17 mouse cellular contexts compared by ENCODE assay signal in genomic region chr2:153338361-153339350, GRCm38 (mm10). TPM values are rescaled to one million over a fixed set of nuclear protein-coding genes. Genes with fewer than 3 reads are reported as not detected.
DNase-seq lines count a peak whose midpoint lies in the region; ATAC-seq and TF ChIP-seq lines count a peak whose summit lies in the region.
"Had no signal": no experiment of that assay in that cellular context is flagged by ENCODE, and none has a peak within 500 bp of the region (broad histone marks: within the 10 kb centered on the region; RNA-seq: fewer than 3 reads in every experiment).

No protein-coding gene starts in this region.

- peak; percentile 55; the same call in 1 of the 2 replicates for ATAC-seq in liver, postnatal 0 days
- ATAC-seq in liver, embryonic 12.5 days, result no peak
- ATAC-seq in stomach, postnatal 0 days (ENCODE audit: low FRiP score, low TSS enrichment), result peak; percentile 36; the same call in 1 of the 2 replicates
- ATAC-seq in forebrain, embryonic 12.5 days (ENCODE audit: low FRiP score), result no peak
- ATAC-seq: forebrain, postnatal 0 days; hindbrain, postnatal 0 days had no signal

- TF ChIP-seq CTCF in liver, postnatal 0 days (IDR thresholded peaks at IDR 0.05; ENCODE audit: low read depth), result no peak
- no peak for TF ChIP-seq CTCF in stomach, postnatal 0 days (IDR thresholded peaks at IDR 0.05; ENCODE audit: low read depth)

- H3K27me3 ChIP-seq in liver, postnatal 0 days (ENCODE audit: insufficient read depth, low read length), result no peaks in the 10 kb centered on the region
- H3K27me3 ChIP-seq in liver, embryonic 12.5 days (replicated peaks), result no peaks in the 10 kb centered on the region
- H3K27me3 ChIP-seq in stomach, postnatal 0 days (ENCODE audit: control insufficient read depth, insufficient read depth, low read length), result no peaks in the 10 kb centered on the region
- no peaks in the 10 kb centered on the region for H3K27me3 ChIP-seq in forebrain, embryonic 12.5 days
- H3K27me3 ChIP-seq: embryonic facial prominence, embryonic 13.5 days; lung, embryonic 15.5 days; midbrain, embryonic 12.5 days; neural tube, embryonic 12.5 days had no signal

- peaks cover 26% of the 10 kb centered on the region for H3K4me1 ChIP-seq in liver, postnatal 0 days (ENCODE audit: insufficient read depth)
- H3K4me1 ChIP-seq in liver, embryonic 12.5 days, result peaks cover 43% of the 10 kb centered on the region
- 0 out of 2 replicates have a peak, but pooled peaks cover 2% of the 10 kb centered on the region for H3K4me1 ChIP-seq in stomach, postnatal 0 days (replicated peaks; ENCODE audit: control insufficient read depth, insufficient read depth)
- no peaks in the 10 kb centered on the region for H3K4me1 ChIP-seq in forebrain, embryonic 12.5 days
- H3K4me1 ChIP-seq: midbrain, embryonic 12.5 days; neural tube, embryonic 12.5 days had no signal

- no peak for DNase-seq in liver, postnatal 0 days
- peak; percentile 70 for DNase-seq in Muller cell, postnatal 12 days (ENCODE audit: inconsistent ontology term)
- DNase-seq in fat pad, adult 2 months (ENCODE audit: extremely low read depth, low read depth, low spot score), result peak; percentile 30
- DNase-seq in stomach, postnatal 0 days (ENCODE audit: low spot score), result no peak
- DNase-seq in spleen, postnatal 4 days (ENCODE audit: low spot score in 2 of 2), result no peak
- DNase-seq: forebrain, postnatal 0 days; heart, adult 18-20 months; heart, postnatal 14 days; left cerebral cortex, postnatal 4 days; retina, postnatal 1 day had no signal

- no peak overlapping the region for H3K4me2 ChIP-seq in liver, postnatal 0 days (ENCODE audit: low read depth, low read length)
- no peak overlapping the region for H3K4me2 ChIP-seq in liver, embryonic 12.5 days
- H3K4me2 ChIP-seq in stomach, postnatal 0 days (replicated peaks; ENCODE audit: low read depth), result no peak overlapping the region
- H3K4me2 ChIP-seq in forebrain, embryonic 12.5 days, result no peak overlapping the region
- H3K4me2 ChIP-seq: embryonic facial prominence, embryonic 13.5 days; lung, embryonic 15.5 days; midbrain, embryonic 12.5 days; neural tube, embryonic 12.5 days had no signal

- H3K4me3 ChIP-seq in liver, postnatal 0 days (ENCODE audit: low read depth, low read length), result no peak overlapping the region
- H3K4me3 ChIP-seq in liver, embryonic 12.5 days, result no peak overlapping the region
- H3K4me3 ChIP-seq in stomach, postnatal 0 days (ENCODE audit: low read depth, low read length), result no peak overlapping the region
- no peak overlapping the region for H3K4me3 ChIP-seq in forebrain, embryonic 12.5 days (replicated peaks)
- H3K4me3 ChIP-seq: embryonic facial prominence, embryonic 13.5 days; lung, embryonic 15.5 days; midbrain, embryonic 12.5 days; neural tube, embryonic 12.5 days had no signal

- H3K9ac ChIP-seq in liver, postnatal 0 days (replicated peaks), result no peak overlapping the region
- H3K9ac ChIP-seq in liver, embryonic 12.5 days, result no peak overlapping the region
- H3K9ac ChIP-seq in stomach, postnatal 0 days (ENCODE audit: low read length), result no peak overlapping the region
- no peak overlapping the region for H3K9ac ChIP-seq in forebrain, embryonic 12.5 days
- H3K9ac ChIP-seq: embryonic facial prominence, embryonic 13.5 days; forebrain, postnatal 0 days; lung, embryonic 15.5 days; midbrain, embryonic 12.5 days; neural tube, embryonic 12.5 days had no signal

- H3K36me3 ChIP-seq in liver, postnatal 0 days (replicated peaks; ENCODE audit: insufficient read depth, low read length), result no peaks in the 10 kb centered on the region
- H3K36me3 ChIP-seq in liver, embryonic 12.5 days, result 0 out of 2 replicates have a peak, but pooled peaks cover 7% of the 10 kb centered on the region
- H3K36me3 ChIP-seq in stomach, postnatal 0 days (ENCODE audit: control insufficient read depth, insufficient read depth, low read length), result no peaks in the 10 kb centered on the region
- no peaks in the 10 kb centered on the region; the same call in 1 of the 2 replicates for H3K36me3 ChIP-seq in forebrain, embryonic 12.5 days (replicated peaks)
- H3K36me3 ChIP-seq: midbrain, embryonic 12.5 days; neural tube, embryonic 12.5 days had no signal

- WGBS in liver, postnatal 0 days (ENCODE audit: insufficient replicate concordance), result 74% methylated on average over 9 of the region's 9 CpGs
- WGBS in liver, embryonic 12.5 days (ENCODE audit: insufficient replicate concordance), result 75% methylated on average over 9 of the region's 9 CpGs
- WGBS in stomach, postnatal 0 days, result 77% methylated on average over 9 of the region's 9 CpGs
- 90% methylated on average over 9 of the region's 9 CpGs for WGBS in forebrain, embryonic 12.5 days

- TF ChIP-seq EP300 in liver, postnatal 0 days (IDR thresholded peaks at IDR 0.05; ENCODE audit: low read depth), result no peak
- no peak for TF ChIP-seq EP300 in stomach, postnatal 0 days (optimal IDR thresholded peaks at IDR 0.05)

- H3K27ac ChIP-seq in liver, postnatal 0 days (ENCODE audit: low read depth), result no peak overlapping the region
- no peak overlapping the region for H3K27ac ChIP-seq in liver, embryonic 12.5 days
- H3K27ac ChIP-seq in stomach, postnatal 0 days (replicated peaks), result peak overlapping the region; percentile 40; the same call in 1 of the 2 replicates
- no peak overlapping the region for H3K27ac ChIP-seq in forebrain, embryonic 12.5 days
- H3K27ac ChIP-seq: embryonic facial prominence, embryonic 13.5 days; hindbrain, postnatal 0 days; lung, embryonic 15.5 days; midbrain, embryonic 12.5 days; neural tube, embryonic 12.5 days had no signal

- no peaks in the 10 kb centered on the region for H3K9me3 ChIP-seq in liver, postnatal 0 days (ENCODE audit: low read length)
- H3K9me3 ChIP-seq in liver, embryonic 12.5 days (replicated peaks), result no peaks in the 10 kb centered on the region
- H3K9me3 ChIP-seq in stomach, postnatal 0 days (ENCODE audit: control insufficient read depth, low read length), result no peaks in the 10 kb centered on the region
- no peaks in the 10 kb centered on the region for H3K9me3 ChIP-seq in forebrain, embryonic 12.5 days
- H3K9me3 ChIP-seq: embryonic facial prominence, embryonic 13.5 days; lung, embryonic 15.5 days; midbrain, embryonic 12.5 days; neural tube, embryonic 12.5 days had no signal

RNA-seq across cellular contexts. Expression of gene Asxl1, which starts 7.0 kb away (rescaled TPM):
- polyA plus RNA-seq in liver, postnatal 0 days (2015; fragmentation: Nextera tagmentation; extraction: Ambion mirVana), result 5.1 and 5.7 TPM in 2 replicates
- polyA plus RNA-seq in liver, embryonic 12.5 days (2016; fragmentation: Nextera tagmentation; extraction: Ambion mirVana), result 12.2 and 12.5 TPM in 2 replicates
- polyA plus RNA-seq in stomach, postnatal 0 days (2015; fragmentation: Nextera tagmentation; extraction: Ambion mirVana), result 5.9 TPM in 2 replicates
- 15.2 and 19.3 TPM in 2 replicates for polyA plus RNA-seq in forebrain, embryonic 12.5 days (2016; fragmentation: Nextera tagmentation; extraction: Ambion mirVana)

RNA-seq across cellular contexts. Expression of gene Kif3b, which starts 47.4 kb away (rescaled TPM):
- polyA plus RNA-seq in liver, postnatal 0 days (2015; fragmentation: Nextera tagmentation; extraction: Ambion mirVana), result 1.3 and 1.7 TPM in 2 replicates
- polyA plus RNA-seq in liver, embryonic 12.5 days (2016; fragmentation: Nextera tagmentation; extraction: Ambion mirVana), result 2.7 and 2.9 TPM in 2 replicates
- polyA plus RNA-seq in stomach, postnatal 0 days (2015; fragmentation: Nextera tagmentation; extraction: Ambion mirVana), result 3.1 and 3.2 TPM in 2 replicates
- polyA plus RNA-seq in forebrain, embryonic 12.5 days (2016; fragmentation: Nextera tagmentation; extraction: Ambion mirVana), result 11.4 and 11.9 TPM in 2 replicates

Comparison
In these comparisons a context has a peak if more than half of its experiments do, and no peak if none do; other contexts are left out.
1. ATAC-seq: peak in liver, postnatal 0 days (single experiment) and stomach, postnatal 0 days (single experiment); none in liver, embryonic 12.5 days (single experiment) and forebrain, embryonic 12.5 days (single experiment).
2. DNase-seq: peak in Muller cell, postnatal 12 days (single experiment) and fat pad, adult 2 months (single experiment); none in liver, postnatal 0 days (single experiment), stomach, postnatal 0 days (single experiment) and spleen, postnatal 4 days (0 of 2).